Mouse (Mus musculus) common myeloid progenitor, adult 5-6 weeks (primary cell): ENCODE measurements around the gene Hat1. TPM values are rescaled to one million over a fixed set of nuclear protein-coding genes. Genes with fewer than 3 reads are reported as not detected.
A peak's percentile ranks its signal among the peaks of the same experiment; 100 is the strongest.

Experiments used
- ATAC-seq: replicated peaks from 2 replicates; pipeline ENCODE4 v1.8.0; 2016; ENCODE audit warnings: low read depth, mild to moderate bottlenecking, moderate TSS enrichment, inconsistent platforms; ENCODE audit not compliant: poor library complexity, severe bottlenecking
- total RNA-seq: library from RNA; stranded (forward); fragments of 200-1000, 187-1606 nt; gene quantifications from 2 replicates; pipeline ENCODE4 v1.2.3, GENCODE M21; 2017

Gene Hat1
- total RNA-seq, 1 experiment from 2014 or later = 200 TPM

GRCm38 (mm10) chr2:71459659-71460058 is 70.9 kb downstream of the Hat1 start:
- no peak for ATAC-seq

GRCm38 (mm10) chr2:71461139-71461538 is 72.4 kb downstream of the Hat1 start:
- ATAC-seq = 0 out of 2 replicates have a peak, but pooled peaks have one; percentile 36

DNA sequence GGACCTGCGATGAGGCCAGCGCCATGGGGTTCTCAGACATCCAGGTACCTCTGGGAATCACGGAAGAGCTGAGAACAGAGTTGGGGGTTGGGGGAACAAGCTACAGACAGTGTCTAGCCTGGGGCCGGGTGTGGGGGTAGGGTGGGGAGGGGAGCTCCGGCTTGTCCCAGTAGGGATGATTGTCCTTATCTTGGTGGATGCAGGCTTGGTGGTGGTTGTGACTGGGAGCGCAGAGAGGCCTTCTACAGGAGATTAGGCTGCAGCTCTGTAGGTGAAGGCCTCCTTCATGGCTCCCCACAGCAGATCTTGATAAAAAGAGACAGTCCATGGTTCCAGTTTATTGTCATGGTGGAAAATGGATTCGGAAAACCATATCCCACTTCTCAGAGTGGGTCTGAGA is 72.8 kb downstream of the Hat1 start:
- ATAC-seq = peak; percentile 78; the same call in 1 of the 2 replicates

DNA sequence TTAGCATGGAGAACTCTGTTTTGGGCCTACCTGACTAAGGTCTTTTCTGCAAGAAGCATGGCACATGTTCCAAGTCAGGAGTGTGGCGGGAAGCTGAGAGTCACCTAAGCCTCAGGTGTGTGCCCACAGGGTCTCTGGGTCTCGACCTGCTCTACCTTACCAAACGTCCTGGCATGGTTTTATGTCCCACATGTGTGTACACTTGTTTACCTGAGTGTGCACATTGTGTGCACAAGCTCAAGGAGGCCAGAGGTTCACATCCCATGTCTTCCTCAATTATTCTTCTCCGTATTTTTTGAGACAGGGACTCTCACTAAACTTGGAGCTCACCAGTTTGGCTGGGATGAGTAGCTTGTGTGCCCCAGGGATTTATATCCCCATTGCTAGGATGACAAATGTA is 73.3 kb downstream of the Hat1 start:
- no peak for ATAC-seq

- no peak for ATAC-seq
Observed at GRCm38 (mm10) chr2:71462553-71462952, 73.8 kb downstream of the Hat1 start.

- no peak for ATAC-seq
Observed at GRCm38 (mm10) chr2:71466103-71466502, 77.3 kb downstream of the Hat1 start.

DNA sequence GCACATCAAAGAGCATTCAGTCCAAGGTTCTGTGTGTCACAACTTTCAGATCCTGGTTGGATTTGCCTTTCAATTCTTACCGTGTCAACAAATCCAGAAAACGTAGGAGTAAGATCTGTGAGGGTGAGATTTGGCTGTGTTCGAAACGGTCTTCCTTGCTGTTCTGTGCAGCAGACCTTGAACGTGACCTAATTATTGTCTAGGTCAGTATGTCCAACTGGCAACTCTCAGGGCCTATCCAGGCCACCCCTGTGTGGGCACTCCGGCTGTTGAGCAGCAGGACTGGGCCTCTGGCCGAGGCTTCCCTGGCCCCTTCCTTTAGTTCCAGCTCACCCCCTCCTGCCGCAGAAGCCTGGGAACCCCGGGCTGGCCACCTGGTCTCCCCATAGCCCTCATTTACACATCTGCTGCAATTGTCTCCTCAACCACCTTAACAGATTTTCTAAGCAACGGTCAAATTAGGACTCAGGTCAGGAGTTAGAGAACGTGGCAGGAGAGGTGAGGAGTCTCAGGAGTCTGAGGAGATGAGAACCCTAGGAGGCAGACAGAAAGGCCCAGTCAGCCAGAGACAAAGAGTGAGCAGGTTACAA is 78.2 kb downstream of the Hat1 start:
- no peak for ATAC-seq

DNA sequence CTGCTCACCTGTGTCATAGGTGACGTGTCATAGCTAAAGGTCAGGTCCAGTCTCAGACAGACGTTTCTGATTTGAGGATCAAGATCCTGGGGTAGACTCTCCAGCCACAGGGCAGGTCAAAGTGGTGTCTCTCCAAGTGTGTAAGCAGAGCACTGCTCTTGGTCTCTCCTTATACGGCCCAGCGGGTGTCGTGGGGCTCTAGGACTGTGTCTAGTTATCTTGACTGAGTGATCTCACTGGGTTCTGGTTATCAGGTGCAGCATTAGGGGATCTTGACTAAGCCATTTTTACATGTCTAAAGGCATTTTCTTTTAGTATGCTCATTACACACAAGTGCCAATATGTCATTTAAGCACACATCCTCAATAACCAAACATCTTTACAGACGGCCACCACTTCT is 82.3 kb downstream of the Hat1 start:
- no peak for ATAC-seq

DNA sequence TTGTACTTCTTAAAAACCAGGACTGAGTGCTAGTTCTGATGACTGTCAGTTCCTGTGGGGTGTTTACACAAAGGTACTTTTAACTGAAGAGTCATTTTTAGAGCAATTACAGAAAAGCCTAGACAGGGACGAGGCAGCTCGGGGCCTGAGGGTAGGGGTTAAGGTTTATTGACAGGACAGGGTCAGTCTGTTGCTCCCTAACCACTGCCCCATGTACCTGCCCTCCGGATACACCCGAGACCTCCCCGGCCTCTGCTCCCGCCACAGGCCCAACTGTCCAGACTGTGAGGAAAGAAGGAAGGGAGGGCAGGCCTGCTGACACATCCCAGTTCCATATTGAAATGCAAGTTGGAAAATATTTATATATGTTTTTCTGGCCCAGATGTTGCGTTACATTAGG is 85.1 kb downstream of the Hat1 start:
- no peak for ATAC-seq

- no peak for ATAC-seq
Observed at GRCm38 (mm10) chr2:71474345-71474744, 85.6 kb downstream of the Hat1 start.

- ATAC-seq = no peak
Observed at GRCm38 (mm10) chr2:71475311-71475710, 86.6 kb downstream of the Hat1 start.

- no peak for ATAC-seq
Observed at GRCm38 (mm10) chr2:71475760-71476159, 87.0 kb downstream of the Hat1 start.

- no peak for ATAC-seq
Observed at GRCm38 (mm10) chr2:71477787-71478186, 89.0 kb downstream of the Hat1 start.

- ATAC-seq = no peak
Observed at GRCm38 (mm10) chr2:71479917-71480316, 91.2 kb downstream of the Hat1 start.

DNA sequence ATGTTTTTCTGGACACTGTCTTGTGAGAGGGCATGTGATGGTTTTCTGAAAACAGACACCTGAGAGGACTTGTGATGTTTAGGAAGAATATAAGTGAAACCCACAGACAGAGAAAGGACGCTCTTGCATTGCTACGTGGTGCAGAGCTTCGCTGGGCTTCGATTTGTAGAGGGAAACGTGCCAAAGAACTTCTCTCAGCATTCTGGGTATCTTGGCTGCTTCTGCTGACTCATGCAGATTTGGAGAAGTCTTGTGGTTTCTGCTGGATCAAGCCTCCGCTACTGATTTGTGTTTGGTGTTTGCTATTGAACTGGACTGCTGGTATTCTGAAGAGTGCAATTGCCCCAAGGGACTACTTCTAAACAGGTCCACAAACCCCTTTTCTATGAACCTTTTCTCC is 93.1 kb downstream of the Hat1 start:
- ATAC-seq = peak; percentile 83

DNA sequence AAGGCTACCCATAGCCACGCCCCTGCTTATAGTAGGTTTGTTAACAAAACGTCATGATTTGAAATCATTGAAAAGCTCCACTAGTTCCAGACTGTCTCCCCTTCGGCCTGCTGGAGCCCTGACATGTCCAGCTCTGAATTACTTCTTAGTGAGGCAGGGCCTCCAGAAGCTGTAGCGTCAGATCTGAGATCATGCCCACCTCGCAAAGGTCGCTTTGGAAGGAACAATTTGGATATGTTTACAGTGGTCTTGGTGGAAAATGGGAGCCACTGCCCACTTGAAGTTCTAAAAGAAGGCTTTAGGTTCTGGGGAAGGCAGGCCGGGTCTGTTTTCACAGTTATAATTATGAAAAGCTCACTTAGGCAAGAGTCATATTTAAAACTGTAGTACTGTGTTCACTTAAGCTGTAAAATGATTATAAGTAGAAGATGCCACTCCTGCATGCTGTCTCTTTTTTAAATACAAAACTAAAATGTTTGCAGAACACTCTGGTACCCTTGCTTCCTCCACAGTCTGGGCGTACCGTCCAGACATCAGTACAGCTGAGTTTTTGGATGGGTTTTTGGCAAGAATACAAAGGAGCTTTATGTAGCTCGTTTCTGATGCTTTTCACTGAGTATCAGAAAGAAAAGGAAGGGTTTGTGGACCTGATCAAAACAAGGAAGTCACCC is 94.4 kb downstream of the Hat1 start:
- ATAC-seq = no peak

DNA sequence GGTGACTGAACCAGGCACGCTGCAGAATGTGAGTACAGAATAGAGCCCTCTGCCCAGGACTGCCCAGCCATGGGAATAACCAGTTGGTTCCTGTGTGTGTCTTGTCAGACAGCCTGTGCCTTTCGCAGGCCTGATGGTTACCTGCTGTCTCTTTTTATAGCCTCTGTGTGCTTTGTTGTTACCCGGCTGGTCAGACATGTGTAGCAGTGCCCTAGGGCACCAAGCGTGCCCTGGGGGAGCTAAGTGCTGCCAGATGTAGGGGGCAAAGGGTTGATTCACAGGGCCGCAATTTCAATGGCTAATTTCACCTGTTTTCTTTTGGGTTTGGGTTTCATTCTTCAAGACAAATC is 94.9 kb downstream of the Hat1 start:
- ATAC-seq = no peak

Other genes starting within 250 kb of the Hat1 start
- gene Dync1i2, start 177.3 kb upstream of the Hat1 start, total RNA-seq = 112 and 117 TPM in 2 replicates
- 36.8 and 48.2 TPM in 2 replicates for gene Slc25a12, start 21.2 kb upstream of the Hat1 start, total RNA-seq
- 34.0 and 40.4 TPM in 2 replicates for gene Metap1d, start 64.3 kb downstream of the Hat1 start, total RNA-seq
- gene Dlx1, start 139.2 kb downstream of the Hat1 start, total RNA-seq = not detected in 2 replicates
- gene Dlx2, start 157.8 kb downstream of the Hat1 start, total RNA-seq = not detected in 2 replicates